Mouse (Mus musculus) brown adipose tissue, adult 24 weeks (tissue): ENCODE data around the gene Psors1c2. TPM values are rescaled to one million over a fixed set of nuclear protein-coding genes. Genes with fewer than 3 reads are reported as not detected.

Experiments used
- H3K27ac ChIP-seq: fragments of 200-500 bp; replicated peaks from 2 replicates; pipeline ENCODE4 v1.5.1; 2012; ENCODE audit warnings: low read depth, mild to moderate bottlenecking, low read length
- H3K4me1 ChIP-seq: fragments of 200-500 bp; 2 replicates; pipeline ENCODE4 v1.6.1; 2012; ENCODE audit warnings: low read length, mixed read lengths; ENCODE audit not compliant: control insufficient read depth, insufficient read depth, insufficient read length
- H3K4me3 ChIP-seq: fragments of 200-500 bp; 2 replicates; pipeline ENCODE4 v1.5.1; 2012; ENCODE audit warnings: low read depth, mild to moderate bottlenecking, low read length, moderate library complexity; ENCODE audit not compliant: insufficient read depth
- polyA plus RNA-seq: library from polyadenylated mRNA; stranded (reverse); fragments of >200 nt; gene quantifications from 2 replicates; pipeline ENCODE4 v1.2.4, GENCODE M21; 2012; ENCODE audit not compliant: missing spikeins, insufficient read depth, insufficient read length

The Psors1c2 gene
- polyA plus RNA-seq, 1 experiment, result not detected

DNA sequence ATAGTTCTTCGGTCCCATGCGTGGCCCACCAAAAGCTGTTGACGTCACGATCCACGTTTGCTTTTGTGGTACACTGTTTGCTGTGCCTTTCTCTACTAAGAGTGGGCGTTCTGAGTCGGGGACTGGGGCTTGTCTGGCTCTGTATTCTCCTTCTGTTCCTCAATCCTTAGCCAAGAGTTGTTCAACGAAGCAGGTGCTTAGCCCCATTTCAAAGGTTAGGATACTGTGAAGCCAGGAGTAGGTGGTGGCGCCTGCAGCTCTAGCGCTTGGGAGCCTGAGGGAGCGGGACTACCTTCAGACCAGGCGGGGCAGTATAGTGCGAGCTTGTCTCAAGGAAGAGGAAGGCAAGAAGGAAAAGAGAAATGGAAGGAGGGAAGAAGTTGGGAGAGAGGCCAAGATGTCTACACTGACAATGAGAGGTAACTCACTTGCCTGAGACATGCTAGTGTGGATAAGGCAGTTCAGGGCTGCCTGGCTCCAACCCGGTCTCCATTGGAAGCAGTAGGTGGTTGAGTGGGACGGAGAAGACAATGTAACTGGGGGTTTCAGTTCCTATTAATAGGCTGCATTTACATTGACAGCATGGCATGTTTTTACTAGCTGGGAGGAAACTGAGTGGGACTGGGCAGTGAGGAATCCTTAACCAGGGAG, 9.9 kb downstream of the Psors1c2 start:
- Histone ChIP-seq H3K4me1 (no peaks in the 10 kb centered on the region), H3K27ac (no peak overlapping the region), H3K4me3 (no peak overlapping the region)

DNA sequence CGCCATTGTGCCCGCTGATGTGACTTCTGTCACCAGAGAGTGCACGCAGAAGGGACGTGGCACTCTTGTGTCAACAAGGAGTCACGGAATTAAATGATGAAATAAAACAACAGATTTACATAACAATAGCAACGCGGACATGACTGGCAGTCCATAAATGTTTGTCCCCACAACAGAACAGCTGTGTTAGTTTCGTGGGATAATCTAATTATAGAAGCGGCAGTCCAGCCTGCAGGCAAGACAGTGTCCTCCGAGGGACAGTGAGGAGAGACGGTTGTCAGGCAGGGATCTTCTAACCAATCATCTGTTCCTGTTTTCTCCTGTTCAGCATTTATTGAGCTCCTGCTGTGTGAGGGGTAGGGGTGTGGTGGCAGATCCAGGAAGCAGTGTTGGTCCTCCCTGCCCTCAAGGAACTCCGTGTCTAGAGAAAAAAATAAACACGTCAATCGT, 10.4 kb downstream of the Psors1c2 start:
- H3K27ac ChIP-seq, result no peak overlapping the region
- H3K4me3 ChIP-seq, result no peak overlapping the region
- H3K4me1 ChIP-seq, result no peaks in the 10 kb centered on the region

DNA sequence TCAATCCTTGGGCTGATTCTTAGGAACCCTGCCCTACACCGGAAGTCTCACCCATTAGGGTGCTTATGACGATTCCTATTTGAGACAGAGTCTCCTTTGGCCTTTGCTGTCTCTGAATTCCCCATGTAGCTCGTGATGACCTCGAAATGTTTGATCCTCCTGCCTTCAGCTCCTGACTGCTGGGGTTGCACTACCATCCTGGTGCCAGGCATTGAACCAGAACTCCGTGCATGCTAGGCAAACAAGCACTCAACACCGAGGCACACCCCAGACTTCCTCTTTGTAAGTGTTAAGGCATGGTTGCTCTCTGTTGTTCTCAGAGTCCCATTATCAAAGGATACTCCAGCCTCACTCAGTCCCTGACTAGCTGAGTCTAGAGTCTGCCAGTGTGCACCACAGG, 11.0 kb downstream of the Psors1c2 start:
- Histone ChIP-seq H3K4me1 (peaks cover 2% of the 10 kb centered on the region; the same call in 1 of the 2 replicates), H3K27ac (no peak overlapping the region)

DNA sequence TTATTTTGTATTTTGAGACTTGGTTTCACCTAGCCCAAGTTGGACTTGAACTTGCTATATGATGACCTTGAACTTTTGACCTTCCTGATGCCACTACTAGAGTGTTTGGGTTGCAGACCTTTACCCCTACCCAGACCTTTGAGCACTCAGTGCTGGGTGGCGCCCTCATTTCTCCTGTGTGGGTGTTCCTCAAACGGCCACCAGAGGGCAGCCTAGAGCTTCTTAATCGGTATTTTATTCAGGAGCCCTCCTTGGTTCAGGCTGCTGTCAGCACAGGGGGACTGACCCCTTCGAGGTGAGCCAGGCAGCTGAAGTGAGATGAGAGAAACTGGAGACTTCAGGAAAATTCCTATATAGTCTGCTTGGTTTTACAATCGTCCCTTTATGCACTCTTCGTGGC, 11.7 kb downstream of the Psors1c2 start:
- H3K4me1 ChIP-seq, result peaks cover 2% of the 10 kb centered on the region
- no peak overlapping the region for H3K4me3 ChIP-seq
- H3K27ac ChIP-seq, result no peak overlapping the region

More for the DNA sequence above, 11.0 kb downstream of the Psors1c2 start:
- no peak overlapping the region for H3K4me3 ChIP-seq

DNA sequence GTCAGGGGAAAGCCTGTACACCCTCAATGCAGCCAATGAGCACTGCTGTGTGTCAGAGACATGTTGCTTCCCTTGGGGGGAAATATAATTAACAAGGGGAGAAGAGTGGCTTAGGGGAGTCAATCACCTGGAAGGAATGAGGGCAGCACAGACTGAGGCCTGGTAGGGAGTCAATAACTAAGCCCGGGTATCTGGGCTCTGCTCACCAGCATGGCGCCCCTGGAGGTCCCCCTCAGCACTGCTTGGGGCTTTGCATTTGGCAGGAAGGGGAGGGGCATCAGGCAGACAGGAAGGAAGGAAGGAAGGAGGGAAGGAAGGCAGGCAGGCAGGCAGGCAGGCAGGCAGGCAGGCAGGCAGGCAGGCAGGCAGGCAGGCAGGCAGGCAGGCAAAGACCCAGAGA, 14.5 kb downstream of the Psors1c2 start:
- Histone ChIP-seq H3K4me3 (no peak overlapping the region), H3K27ac (no peak overlapping the region), H3K4me1 (peaks cover 10% of the 10 kb centered on the region)

DNA sequence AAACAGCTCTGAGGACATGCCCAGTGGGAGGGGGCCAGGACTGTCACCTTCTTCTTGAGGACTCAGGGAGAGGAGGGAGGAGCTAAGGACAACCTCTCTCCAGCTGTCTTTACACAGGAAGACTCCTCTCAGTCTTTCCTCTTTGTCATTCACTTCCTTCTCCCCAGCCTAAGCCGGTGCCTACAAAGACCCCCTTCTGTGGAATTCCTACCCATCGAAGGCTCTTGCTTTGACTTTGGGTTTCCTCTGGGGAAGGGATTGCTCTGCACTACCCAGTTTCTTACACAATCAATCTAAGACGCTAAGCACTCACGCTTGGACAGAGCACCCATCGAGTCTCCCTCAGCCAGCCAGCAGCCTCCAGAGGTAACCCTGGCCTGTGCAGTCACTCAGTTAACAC, 15.6 kb downstream of the Psors1c2 start:
- Histone ChIP-seq H3K27ac (no peak overlapping the region), H3K4me1 (peaks cover 10% of the 10 kb centered on the region), H3K4me3 (no peak overlapping the region)

DNA sequence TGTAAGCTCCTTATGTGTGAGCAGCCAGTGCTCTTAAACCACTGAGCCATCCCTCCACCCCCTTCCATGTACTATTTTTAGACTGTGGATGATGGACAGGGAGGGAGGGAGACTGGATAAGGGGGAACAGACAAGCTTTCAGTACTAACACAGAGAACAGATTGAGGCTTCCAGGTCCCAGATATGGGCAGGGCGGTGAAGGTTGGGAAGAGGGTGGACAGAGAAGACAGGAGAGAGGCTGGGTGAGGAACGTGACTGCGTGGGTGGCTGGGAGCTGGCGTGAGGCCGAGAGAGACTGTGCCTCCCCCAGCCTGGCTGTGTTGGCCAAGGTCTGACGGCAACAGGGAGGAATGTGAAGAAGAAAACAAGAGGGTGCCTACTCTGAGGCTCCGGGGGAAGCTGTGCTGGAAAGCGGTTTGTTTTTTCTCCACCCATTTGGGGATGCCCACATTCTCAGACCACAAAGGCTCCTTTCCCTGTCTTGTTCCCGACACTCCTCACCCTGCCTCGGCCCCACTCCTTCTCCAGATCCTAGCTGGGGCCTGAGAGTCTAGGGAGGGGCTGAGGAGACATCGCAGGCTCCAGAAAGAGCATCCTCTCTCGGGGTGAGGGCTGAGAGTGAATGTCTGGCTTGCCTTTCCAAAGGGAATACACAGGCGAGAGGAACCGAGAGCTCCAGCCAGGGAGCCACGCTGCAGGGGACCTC, 16.6 kb downstream of the Psors1c2 start:
- Histone ChIP-seq H3K4me3 (no peak overlapping the region), H3K27ac (peak overlapping the region; percentile 65), H3K4me1 (peaks cover 10% of the 10 kb centered on the region)

DNA sequence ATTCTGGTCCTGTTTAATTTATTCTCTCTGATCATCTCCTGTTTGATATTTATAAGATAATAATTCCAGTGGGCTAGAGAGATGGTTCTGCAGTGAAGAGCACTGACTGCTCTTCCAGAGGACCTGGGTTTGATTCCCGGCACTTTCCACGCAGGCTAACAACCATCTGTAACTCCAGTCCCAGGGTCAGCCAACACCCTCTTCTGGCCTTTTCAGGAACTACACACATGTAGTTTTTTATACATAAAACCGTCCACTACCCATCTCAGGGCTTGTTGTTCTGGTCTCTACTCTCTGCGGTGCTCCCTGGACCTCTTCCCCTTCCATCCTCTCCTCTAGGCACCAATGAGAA, 17.1 kb downstream of the Psors1c2 start:
- Histone ChIP-seq H3K4me1 (peaks cover 10% of the 10 kb centered on the region), H3K27ac (peak overlapping the region; percentile 53; the same call in 1 of the 2 replicates), H3K4me3 (no peak overlapping the region)

DNA sequence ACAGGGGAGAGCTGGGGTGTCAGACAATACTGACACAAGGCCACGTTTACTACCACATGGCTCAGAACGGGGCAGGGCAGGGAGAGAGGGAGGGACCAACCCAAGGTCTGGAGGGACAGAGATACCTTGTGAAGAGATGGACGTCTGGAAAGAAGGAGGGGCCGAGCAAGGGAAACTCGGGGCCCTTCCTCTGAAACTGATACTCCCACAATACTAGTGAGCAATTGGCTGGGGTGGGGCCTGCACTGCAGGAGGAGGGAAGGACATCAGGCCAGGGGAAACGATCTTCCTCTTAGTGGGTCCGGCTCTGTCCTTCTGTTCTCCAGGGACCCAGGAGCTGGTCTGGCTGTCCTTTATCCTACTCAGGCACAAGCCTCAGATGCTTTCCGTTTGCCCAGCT, 17.9 kb downstream of the Psors1c2 start:
- H3K4me1 ChIP-seq, result peaks cover 10% of the 10 kb centered on the region
- H3K4me3 ChIP-seq, result no peak overlapping the region
- H3K27ac ChIP-seq, result no peak overlapping the region

DNA sequence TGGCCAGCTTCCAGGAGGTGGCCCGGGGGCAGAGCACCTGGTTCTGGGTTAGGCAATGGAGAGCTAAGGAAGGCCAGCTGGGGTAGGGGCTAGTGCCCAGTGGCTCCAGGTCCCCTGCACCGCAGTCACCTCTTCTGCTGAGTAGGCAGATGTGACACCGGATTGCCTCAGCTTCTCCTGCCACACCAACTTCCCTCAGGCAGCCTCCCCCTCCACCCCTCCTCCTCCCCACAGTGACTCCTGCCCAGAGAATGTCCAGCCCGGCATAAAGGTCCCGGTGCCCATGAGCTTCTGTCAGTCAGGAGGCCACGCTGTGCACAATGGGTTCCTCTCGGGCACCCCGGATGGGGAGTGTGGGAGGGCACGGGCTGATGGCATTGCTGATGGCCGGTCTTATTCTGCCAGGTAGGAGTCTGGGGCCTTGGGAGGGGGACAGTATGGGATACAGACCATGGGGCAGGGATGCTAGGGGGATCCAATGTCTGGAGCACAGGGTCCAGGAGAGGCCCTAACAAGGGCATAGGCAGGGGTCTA, 18.9 kb downstream of the Psors1c2 start, which contains the start of gene Cdsn:
Cdsn (plus strand) TSS at position 248 of the 534 bp plus-strand sequence.
- H3K4me1 ChIP-seq, result peaks cover 10% of the 10 kb centered on the region
- H3K4me3 ChIP-seq, result peak within 1 kb of the TSS; percentile 32
- H3K27ac ChIP-seq, result 0 out of 2 replicates have a peak within 1 kb of the TSS, but pooled peaks have one; percentile 20

DNA sequence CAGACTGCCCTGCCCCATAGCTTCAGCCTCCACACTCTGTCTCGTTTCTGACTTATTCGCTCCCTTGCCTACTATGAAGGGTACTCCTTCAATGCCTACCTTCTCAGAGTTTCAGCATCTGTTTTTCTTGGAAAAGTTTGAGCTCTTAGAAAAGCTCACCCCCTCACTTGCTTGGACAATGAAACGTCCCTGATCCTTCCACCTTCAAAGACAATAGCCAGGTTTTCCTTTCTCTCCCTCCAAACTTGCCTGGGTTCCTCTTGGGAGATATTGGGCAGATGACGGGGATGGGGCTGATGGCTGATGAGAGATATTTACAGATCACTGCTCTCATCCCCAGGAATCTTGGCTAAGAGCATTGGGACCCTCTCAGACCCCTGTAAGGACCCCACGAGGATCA, 21.3 kb downstream of the Psors1c2 start:
- Histone ChIP-seq H3K4me1 (peaks cover 8% of the 10 kb centered on the region; the same call in 1 of the 2 replicates), H3K27ac (no peak overlapping the region), H3K4me3 (no peak overlapping the region)

DNA sequence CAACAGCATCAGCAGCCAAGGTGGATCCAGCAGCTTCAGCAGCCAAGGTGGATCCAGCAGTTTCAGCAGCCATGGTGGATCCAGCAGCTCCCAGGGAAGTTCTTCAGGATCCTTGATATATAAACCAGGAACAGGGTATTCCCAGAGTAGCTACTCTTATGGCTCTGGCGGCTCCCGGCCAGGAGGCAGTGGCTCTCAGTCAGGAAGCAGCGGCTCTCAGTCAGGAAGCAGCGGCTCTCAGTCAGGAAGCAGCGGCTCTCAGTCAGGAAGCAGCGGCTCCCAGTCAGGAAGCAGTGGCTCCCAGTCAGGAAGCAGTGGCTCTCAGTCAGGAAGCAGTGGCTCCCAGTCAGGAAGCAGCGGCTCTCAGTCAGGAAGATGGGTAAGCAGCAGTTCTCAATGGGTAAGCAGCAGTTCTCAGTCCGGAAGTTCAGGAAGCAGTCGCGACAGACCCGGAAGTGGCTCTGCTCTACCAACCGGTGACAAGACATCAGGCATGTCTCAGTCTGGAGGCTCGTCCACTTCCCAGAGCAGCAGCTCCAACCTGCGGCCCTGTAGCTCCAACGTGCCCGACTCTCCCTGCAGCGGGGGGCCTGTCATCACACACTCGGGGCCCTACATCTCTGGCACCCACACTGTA, 21.9 kb downstream of the Psors1c2 start:
- Histone ChIP-seq H3K4me3 (no peak overlapping the region), H3K27ac (no peak overlapping the region), H3K4me1 (peaks cover 8% of the 10 kb centered on the region; the same call in 1 of the 2 replicates)

DNA sequence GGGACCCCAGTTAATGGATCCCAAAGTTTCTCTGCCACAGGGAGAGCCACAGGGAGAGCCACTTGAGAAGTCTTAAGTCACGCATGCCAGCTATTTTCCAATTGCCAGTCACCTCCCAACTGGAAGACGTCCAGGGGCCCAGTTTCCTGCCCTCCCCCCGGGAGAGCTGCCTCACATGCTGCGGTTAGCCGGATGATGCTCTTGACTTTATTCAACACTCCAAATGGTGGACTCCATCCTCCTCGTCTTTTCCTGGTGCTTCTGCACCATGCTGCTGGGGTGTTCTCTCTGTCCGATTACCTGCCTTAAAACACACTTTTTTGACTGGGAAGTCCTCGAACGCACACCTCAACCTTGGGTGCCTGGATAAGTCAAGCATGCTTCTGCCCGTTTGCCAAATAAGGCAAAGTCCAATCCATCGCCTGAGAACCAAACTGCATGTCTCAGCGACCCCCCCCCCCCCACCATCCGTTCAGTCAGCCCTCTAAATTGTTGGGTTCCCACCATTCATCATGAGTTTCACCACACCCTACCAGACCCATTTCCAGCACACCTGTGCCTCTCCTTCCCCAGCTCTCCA, 23.3 kb downstream of the Psors1c2 start:
- Histone ChIP-seq H3K4me1 (peaks cover 4% of the 10 kb centered on the region; the same call in 1 of the 2 replicates), H3K4me3 (no peak overlapping the region), H3K27ac (no peak overlapping the region)

DNA sequence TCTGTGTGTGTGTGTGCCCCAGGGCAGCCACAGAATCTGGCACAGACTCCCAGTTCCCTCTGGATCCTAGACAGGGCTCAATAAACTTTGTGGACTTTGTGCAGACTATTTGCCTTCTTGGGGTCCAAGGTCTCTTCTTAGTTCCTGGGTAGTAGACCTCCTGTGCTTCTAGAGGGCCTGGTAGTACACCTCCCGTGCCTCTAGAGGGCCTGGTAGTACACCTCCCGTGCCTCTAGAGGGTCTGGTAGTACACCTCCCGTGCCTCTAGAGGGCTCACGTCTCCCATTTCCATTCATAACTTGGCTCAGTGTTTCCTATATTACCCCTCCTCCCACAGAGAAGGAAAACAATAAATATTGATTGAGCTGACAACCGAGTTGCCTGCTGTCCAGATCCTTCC, 23.8 kb downstream of the Psors1c2 start:
- peaks cover under 1% of the 10 kb centered on the region; the same call in 1 of the 2 replicates for H3K4me1 ChIP-seq
- no peak overlapping the region for H3K27ac ChIP-seq
- no peak overlapping the region for H3K4me3 ChIP-seq

DNA sequence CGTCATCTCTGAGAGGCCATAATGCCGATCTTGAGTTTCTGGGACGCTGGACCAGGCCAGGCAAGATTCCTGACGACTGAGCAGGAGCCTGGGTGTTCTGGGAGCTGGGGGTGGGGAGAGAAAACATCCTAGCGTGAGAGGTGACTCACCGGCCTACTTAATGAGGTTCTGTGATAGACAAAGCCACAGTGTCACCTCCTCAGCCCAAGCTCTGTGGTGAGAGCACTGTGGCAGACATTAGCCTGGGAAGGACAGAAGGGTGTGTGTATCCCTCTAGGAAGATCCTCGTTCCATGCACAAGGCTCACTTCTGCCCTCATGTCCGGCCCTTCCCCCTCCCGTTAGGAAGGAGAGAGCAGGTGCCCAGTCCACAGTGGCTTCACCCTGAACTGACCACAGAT, 24.4 kb downstream of the Psors1c2 start:
- no peak overlapping the region for H3K27ac ChIP-seq
- H3K4me3 ChIP-seq, result no peak overlapping the region
- H3K4me1 ChIP-seq, result no peaks in the 10 kb centered on the region
